Mouse (Mus musculus): ENCODE measurements at regions not wholly inside any gene's neighbourhood (a gene's known extent, or its start where the extent isn't known, plus 50 kb on each side); places are given as distances from the start of the nearest gene placed in this dataset.
"Not testable (repeated sequence)": the region's sequence is repeated elsewhere in the genome, so short reads cannot be mapped to it uniquely, and the experiment has no call there.

- 77% methylated on average over 3 of the region's 3 CpGs for WGBS
- Histone ChIP-seq H3K36me3 (ENCODE audit: control insufficient read depth, insufficient read depth, low read length) (no peaks in the 10 kb centered on the region), H3K4me1 (ENCODE audit: control insufficient read depth, insufficient read depth, low read length) (no peaks in the 10 kb centered on the region), H3K27ac (ENCODE audit: low read depth, low read length) (no peak overlapping the region), H3K9ac (ENCODE audit: low read depth, low read length) (no peak overlapping the region), H3K9me3 (ENCODE audit: control insufficient read depth, low read length) (no peaks in the 10 kb centered on the region), H3K4me3 (ENCODE audit: low read length) (no peak overlapping the region), H3K27me3 (ENCODE audit: control insufficient read depth, insufficient read depth, low read length) (no peaks in the 10 kb centered on the region), H3K4me2 (replicated peaks; ENCODE audit: low read depth, low read length) (no peak overlapping the region)
- ATAC-seq (ENCODE audit: low FRiP score, low TSS enrichment): no peak
These were observed 852.4 kb downstream of the Diaph2 start for GRCm38 (mm10) chrX:130601911-130602310.

GRCm38 (mm10) chrX:130638513-130638912, 889.0 kb downstream of the Diaph2 start:
- H3K4me2 ChIP-seq (replicated peaks; ENCODE audit: low read depth, low read length): no peak overlapping the region
- H3K4me1 ChIP-seq (ENCODE audit: control insufficient read depth, insufficient read depth, low read length): no peaks in the 10 kb centered on the region
- 54% methylated on average over 2 of the region's 2 CpGs for WGBS
- no peaks in the 10 kb centered on the region for H3K9me3 ChIP-seq (ENCODE audit: control insufficient read depth, low read length)
- H3K27me3 ChIP-seq (ENCODE audit: control insufficient read depth, insufficient read depth, low read length): no peaks in the 10 kb centered on the region
- ATAC-seq (ENCODE audit: low FRiP score, low TSS enrichment): no peak
- no peak overlapping the region for H3K27ac ChIP-seq (ENCODE audit: low read depth, low read length)
- no peaks in the 10 kb centered on the region for H3K36me3 ChIP-seq (ENCODE audit: control insufficient read depth, insufficient read depth, low read length)
- no peak overlapping the region for H3K9ac ChIP-seq (ENCODE audit: low read depth, low read length)
- H3K4me3 ChIP-seq (ENCODE audit: low read length): no peak overlapping the region

- Histone ChIP-seq H3K9ac (ENCODE audit: low read depth, low read length) (no peak overlapping the region), H3K27me3 (ENCODE audit: control insufficient read depth, insufficient read depth, low read length) (no peaks in the 10 kb centered on the region), H3K27ac (ENCODE audit: low read depth, low read length) (no peak overlapping the region), H3K4me3 (ENCODE audit: low read length) (no peak overlapping the region), H3K36me3 (ENCODE audit: control insufficient read depth, insufficient read depth, low read length) (no peaks in the 10 kb centered on the region), H3K9me3 (ENCODE audit: control insufficient read depth, low read length) (no peaks in the 10 kb centered on the region), H3K4me2 (replicated peaks; ENCODE audit: low read depth, low read length) (no peak overlapping the region), H3K4me1 (ENCODE audit: control insufficient read depth, insufficient read depth, low read length) (no peaks in the 10 kb centered on the region)
- ATAC-seq (ENCODE audit: low FRiP score, low TSS enrichment): no peak
- WGBS: 88% methylated on average over 2 of the region's 2 CpGs
These were observed 906.3 kb downstream of the Diaph2 start for GRCm38 (mm10) chrX:130655815-130656214.

- H3K9ac ChIP-seq (ENCODE audit: low read depth, low read length): no peak overlapping the region
- no peaks in the 10 kb centered on the region for H3K4me1 ChIP-seq (ENCODE audit: control insufficient read depth, insufficient read depth, low read length)
- H3K27ac ChIP-seq (ENCODE audit: low read depth, low read length): no peak overlapping the region
- H3K9me3 ChIP-seq (ENCODE audit: control insufficient read depth, low read length): no peaks in the 10 kb centered on the region
- no peaks in the 10 kb centered on the region for H3K36me3 ChIP-seq (ENCODE audit: control insufficient read depth, insufficient read depth, low read length)
- no peak overlapping the region for H3K4me3 ChIP-seq (ENCODE audit: low read length)
- H3K27me3 ChIP-seq (ENCODE audit: control insufficient read depth, insufficient read depth, low read length): no peaks in the 10 kb centered on the region
- no peak for ATAC-seq (ENCODE audit: low FRiP score, low TSS enrichment)
- no peak overlapping the region for H3K4me2 ChIP-seq (replicated peaks; ENCODE audit: low read depth, low read length)
These were observed 934.8 kb downstream of the Diaph2 start for GRCm38 (mm10) chrX:130684381-130684780.

GRCm38 (mm10) chrX:130708929-130709328, 959.4 kb downstream of the Diaph2 start:
- Histone ChIP-seq H3K36me3 (ENCODE audit: control insufficient read depth, insufficient read depth, low read length) (no peaks in the 10 kb centered on the region), H3K27me3 (ENCODE audit: control insufficient read depth, insufficient read depth, low read length) (no peaks in the 10 kb centered on the region), H3K9ac (ENCODE audit: low read depth, low read length) (no peak overlapping the region), H3K4me2 (replicated peaks; ENCODE audit: low read depth, low read length) (no peak overlapping the region), H3K4me1 (ENCODE audit: control insufficient read depth, insufficient read depth, low read length) (no peaks in the 10 kb centered on the region), H3K9me3 (ENCODE audit: control insufficient read depth, low read length) (no peaks in the 10 kb centered on the region), H3K4me3 (ENCODE audit: low read length) (no peak overlapping the region), H3K27ac (ENCODE audit: low read depth, low read length) (no peak overlapping the region)
- no peak for ATAC-seq (ENCODE audit: low FRiP score, low TSS enrichment)
- WGBS: 87% methylated on average over 2 of the region's 2 CpGs

- not testable (repeated sequence) for ATAC-seq (ENCODE audit: low FRiP score, low TSS enrichment); H3K27ac ChIP-seq (ENCODE audit: low read depth, low read length); H3K9ac ChIP-seq (ENCODE audit: low read depth, low read length); H3K4me3 ChIP-seq (ENCODE audit: low read length); H3K36me3 ChIP-seq (ENCODE audit: control insufficient read depth, insufficient read depth, low read length); H3K4me2 ChIP-seq (replicated peaks; ENCODE audit: low read depth, low read length); H3K27me3 ChIP-seq (ENCODE audit: control insufficient read depth, insufficient read depth, low read length); H3K4me1 ChIP-seq (ENCODE audit: control insufficient read depth, insufficient read depth, low read length); H3K9me3 ChIP-seq (ENCODE audit: control insufficient read depth, low read length)
- 100% methylated on average over 1 of the region's 1 CpGs for WGBS
These were observed 994.6 kb downstream of the Diaph2 start for GRCm38 (mm10) chrX:130744132-130744531.
